ENCODE assay signal across 9 mouse cellular contexts in genomic region chr2:180334551-180334986, GRCm38 (mm10). TPM values are rescaled to one million over a fixed set of nuclear protein-coding genes. Genes with fewer than 3 reads are reported as not detected.
A peak's percentile ranks its signal among the peaks of the same experiment; 100 is the strongest.
DNase-seq lines count a peak whose midpoint lies in the region; ATAC-seq lines count a peak whose summit lies in the region.
"Had no signal": no experiment of that assay in that cellular context is flagged by ENCODE, and none has a peak within 500 bp of the region (broad histone marks: within the 10 kb centered on the region; RNA-seq: fewer than 3 reads in every experiment).

Gene Gata5 (minus strand): TSS chr2:180334699.

- ATAC-seq in forebrain, embryonic 11.5 days (replicated peaks; ENCODE audit: low FRiP score) = peak; percentile 69
- ATAC-seq in intestine, embryonic 14.5 days (replicated peaks; ENCODE audit: low FRiP score, low TSS enrichment, low read depth) = peak; percentile 86
- peak; percentile 59 for ATAC-seq in liver, embryonic 13.5 days (ENCODE audit: low read depth)
- ATAC-seq in neural tube, embryonic 13.5 days (ENCODE audit: low read depth) = 0 out of 2 replicates have a peak, but pooled peaks have one; percentile 23

- H3K4me1 ChIP-seq in forebrain, embryonic 11.5 days (replicated peaks; ENCODE audit: control insufficient read depth, insufficient read depth, low read length) = peaks cover 11% of the 10 kb centered on the region
- peaks cover 28% of the 10 kb centered on the region for H3K4me1 ChIP-seq in intestine, embryonic 14.5 days (replicated peaks; ENCODE audit: control insufficient read depth, insufficient read depth, low read length)
- H3K4me1 ChIP-seq in liver, embryonic 13.5 days (replicated peaks) = no peaks in the 10 kb centered on the region
- peaks cover 16% of the 10 kb centered on the region for H3K4me1 ChIP-seq in neural tube, embryonic 13.5 days (replicated peaks)

- peak within 1 kb of the TSS; percentile 29 for H3K4me3 ChIP-seq in forebrain, embryonic 11.5 days (ENCODE audit: low read depth, low read length)
- peak within 1 kb of the TSS; percentile 52 for H3K4me3 ChIP-seq in intestine, embryonic 14.5 days (ENCODE audit: low read depth, low read length)
- H3K4me3 ChIP-seq in liver, embryonic 13.5 days (replicated peaks) = peak within 1 kb of the TSS; percentile 46
- H3K4me3 ChIP-seq in neural tube, embryonic 13.5 days = peak within 1 kb of the TSS; percentile 32

- no peaks in the 10 kb centered on the region for H3K9me3 ChIP-seq in forebrain, embryonic 11.5 days (ENCODE audit: control insufficient read depth, low read length)
- H3K9me3 ChIP-seq in intestine, embryonic 14.5 days (ENCODE audit: control insufficient read depth, low read length) = no peaks in the 10 kb centered on the region
- H3K9me3 ChIP-seq in liver, embryonic 13.5 days (replicated peaks) = no peaks in the 10 kb centered on the region
- no peaks in the 10 kb centered on the region for H3K9me3 ChIP-seq in neural tube, embryonic 13.5 days

- no peak within 1 kb of the TSS; the same call in 1 of the 2 replicates for H3K9ac ChIP-seq in forebrain, embryonic 11.5 days (ENCODE audit: low read length)
- H3K9ac ChIP-seq in intestine, embryonic 14.5 days (ENCODE audit: low read length) = peak within 1 kb of the TSS; percentile 69
- peak within 1 kb of the TSS; percentile 45 for H3K9ac ChIP-seq in liver, embryonic 13.5 days
- H3K9ac ChIP-seq in neural tube, embryonic 13.5 days = peak within 1 kb of the TSS; percentile 26

- no peaks in the 10 kb centered on the region for H3K36me3 ChIP-seq in forebrain, embryonic 11.5 days (ENCODE audit: control insufficient read depth, insufficient read depth, low read length)
- H3K36me3 ChIP-seq in intestine, embryonic 14.5 days (ENCODE audit: control insufficient read depth, insufficient read depth, low read length) = no peaks in the 10 kb centered on the region
- no peaks in the 10 kb centered on the region for H3K36me3 ChIP-seq in liver, embryonic 13.5 days
- no peaks in the 10 kb centered on the region for H3K36me3 ChIP-seq in neural tube, embryonic 13.5 days

- peaks cover 41% of the 10 kb centered on the region for H3K27me3 ChIP-seq in forebrain, embryonic 11.5 days (ENCODE audit: control insufficient read depth, insufficient read depth, low read length)
- peaks cover 50% of the 10 kb centered on the region for H3K27me3 ChIP-seq in intestine, embryonic 14.5 days (replicated peaks; ENCODE audit: control insufficient read depth, insufficient read depth, low read length)
- peaks cover 76% of the 10 kb centered on the region for H3K27me3 ChIP-seq in liver, embryonic 13.5 days
- H3K27me3 ChIP-seq in neural tube, embryonic 13.5 days = peaks cover 82% of the 10 kb centered on the region

- H3K4me2 ChIP-seq in forebrain, embryonic 11.5 days (ENCODE audit: low read depth, low read length, severe bottlenecking) = peak within 1 kb of the TSS; percentile 59
- H3K4me2 ChIP-seq in intestine, embryonic 14.5 days (ENCODE audit: low read length) = peak within 1 kb of the TSS; percentile 67
- peak within 1 kb of the TSS; percentile 52 for H3K4me2 ChIP-seq in liver, embryonic 13.5 days
- H3K4me2 ChIP-seq in neural tube, embryonic 13.5 days = peak within 1 kb of the TSS; percentile 57

- peak; percentile 53 for DNase-seq in ZHBTc4 (ENCODE audit: low read depth, low spot score)
- peak; percentile 77 for DNase-seq in forebrain, embryonic 11.5 days (ENCODE audit: low spot score)
- peak; percentile 84 for DNase-seq in intestine, embryonic 14.5 days (ENCODE audit: low spot score)
- DNase-seq in liver, embryonic 13.5 days = no peak
- DNase-seq in layer of hippocampus, adult 8-10 months (ENCODE audit: low spot score in 2 of 2) = no peak
- DNase-seq in B cell, adult 2 months = no peak
- no peak for DNase-seq in gastrocnemius, postnatal 14 days

- under 1% methylated on average over 28 of the region's 33 CpGs for WGBS in forebrain, embryonic 11.5 days
- WGBS in intestine, embryonic 14.5 days = under 1% methylated on average over 29 of the region's 33 CpGs
- WGBS in liver, embryonic 13.5 days (ENCODE audit: insufficient replicate concordance) = 1% methylated on average over 33 of the region's 33 CpGs
- under 1% methylated on average over 33 of the region's 33 CpGs for WGBS in neural tube, embryonic 13.5 days

- no peak within 1 kb of the TSS for H3K27ac ChIP-seq in forebrain, embryonic 11.5 days (ENCODE audit: low read depth, low read length)
- H3K27ac ChIP-seq in intestine, embryonic 14.5 days (ENCODE audit: low read depth) = peak within 1 kb of the TSS; percentile 43; the same call in 1 of the 2 replicates
- 0 out of 2 replicates have a peak within 1 kb of the TSS, but pooled peaks have one; percentile 29 for H3K27ac ChIP-seq in liver, embryonic 13.5 days
- no peak within 1 kb of the TSS for H3K27ac ChIP-seq in neural tube, embryonic 13.5 days (replicated peaks)

- intact Hi-C loops in gastrocnemius, postnatal 14 days (cut with DNase I; ENCODE audit: low total_unique reads) = no loop called here

RNA-seq across cellular contexts. Expression of gene Gata5, which starts in this region (rescaled TPM):
- polyA plus RNA-seq in forebrain, embryonic 11.5 days (2014; fragmentation: Nextera tagmentation; extraction: Ambion mirVana) = 0.05 TPM in 1 of 2 replicates, not detected in the other
- polyA plus RNA-seq in intestine, embryonic 14.5 days (2014; fragmentation: Nextera tagmentation; extraction: Ambion mirVana) = 7.9 and 8.1 TPM in 2 replicates
- 0.76 and 0.90 TPM in 2 replicates for polyA plus RNA-seq in liver, embryonic 13.5 days (2015; fragmentation: Nextera tagmentation; extraction: Ambion mirVana)
- 0.10 TPM in 1 of 2 replicates, not detected in the other for polyA plus RNA-seq in neural tube, embryonic 13.5 days (2015; fragmentation: Nextera tagmentation; extraction: Ambion mirVana)
- not detected for total RNA-seq in layer of hippocampus, adult 8-10 months (2022)
- total RNA-seq in gastrocnemius, postnatal 14 days (2021) = not detected
- total RNA-seq: left cerebral cortex, postnatal 10 days had no signal

Comparison
In these comparisons a context has a peak if more than half of its experiments do, and no peak if none do; other contexts are left out.
1. Peak in DNase-seq, ATAC-seq, H3K4me3 ChIP-seq and H3K4me2 ChIP-seq in forebrain, embryonic 11.5 days; RNA of the gene not detected or under 1 TPM.
2. Peak in ATAC-seq, H3K4me3 ChIP-seq, H3K27ac ChIP-seq, H3K9ac ChIP-seq and H3K4me2 ChIP-seq in liver, embryonic 13.5 days; RNA of the gene not detected or under 1 TPM.
3. Peak in ATAC-seq, H3K4me3 ChIP-seq, H3K9ac ChIP-seq and H3K4me2 ChIP-seq in neural tube, embryonic 13.5 days; RNA of the gene not detected or under 1 TPM.
4. DNase-seq: peak in ZHBTc4 (single experiment) and intestine, embryonic 14.5 days (single experiment); none in liver, embryonic 13.5 days (single experiment), layer of hippocampus, adult 8-10 months (0 of 2), B cell, adult 2 months (0 of 2) and gastrocnemius, postnatal 14 days (single experiment).
5. ATAC-seq: peak in every context shown above with its lines; median percentile 86 in intestine, embryonic 14.5 days; 69 in forebrain, embryonic 11.5 days; 59 in liver, embryonic 13.5 days; 23 in neural tube, embryonic 13.5 days.
6. Peak in every context shown above with its lines, with median percentiles within 50 percentile points of each other: H3K4me2 ChIP-seq and H3K4me3 ChIP-seq.